Mouse (Mus musculus) thymus, postnatal 10 days (tissue): ENCODE measurements around the gene Gm20820.
"Not testable (repeated sequence)": the region's sequence is repeated elsewhere in the genome, so short reads cannot be mapped to it uniquely, and the experiment has no call there.

Experiments used
- DNase-seq, 2 experiments: peaks; one replicate each; pipeline ENCODE4 v3.0.0; 2021; ENCODE audit warnings: low spot score in 2 of 2

Gm20820 gene

GRCm38 (mm10) chrY:86061472-86061871, at the start of gene Gm20820:
Gene Gm20820 (plus strand): TSS chrY:86061772.
- DNase-seq: not testable (repeated sequence)
